Mouse (Mus musculus) hindbrain, embryonic 12.5 days (tissue): ENCODE measurements around the gene Rplp0. TPM values are rescaled to one million over a fixed set of nuclear protein-coding genes. Genes with fewer than 3 reads are reported as not detected.

ENCODE experiments used
- ATAC-seq: fragments of 200-750 bp; cut with Nextera tagmentation; 2 replicates; pipeline ENCODE4 v1.8.0; 2017; ENCODE audit warnings: moderate TSS enrichment; ENCODE audit not compliant: low FRiP score
- H3K27ac ChIP-seq: fragments of 300-500 bp; sonication (generic); 2 replicates; pipeline ENCODE4 v1.5.1; 2016; ENCODE audit warnings: mild to moderate bottlenecking
- H3K27me3 ChIP-seq: fragments of 300-500 bp; sonication (generic); 2 replicates; pipeline ENCODE4 v1.6.1; 2016; ENCODE audit warnings: mild to moderate bottlenecking
- H3K36me3 ChIP-seq: fragments of 300-500 bp; sonication (generic); 2 replicates; pipeline ENCODE4 v1.6.1; 2016; ENCODE audit warnings: mild to moderate bottlenecking
- H3K4me1 ChIP-seq: fragments of 300-500 bp; sonication (generic); 2 replicates; pipeline ENCODE4 v1.6.1; 2016
- H3K4me2 ChIP-seq: fragments of 300-500 bp; sonication (generic); replicated peaks from 2 replicates; pipeline ENCODE4 v1.6.1; 2016; ENCODE audit warnings: mild to moderate bottlenecking
- H3K4me3 ChIP-seq: fragments of 300-500 bp; sonication (generic); 2 replicates; pipeline ENCODE4 v1.5.1; 2016; ENCODE audit warnings: mild to moderate bottlenecking
- H3K9ac ChIP-seq: fragments of 300-500 bp; sonication (generic); 2 replicates; pipeline ENCODE4 v1.6.1; 2016; ENCODE audit warnings: mild to moderate bottlenecking, moderate library complexity
- H3K9me3 ChIP-seq: fragments of 300-500 bp; sonication (generic); replicated peaks from 2 replicates; pipeline ENCODE4 v1.6.1; 2016; ENCODE audit warnings: mild to moderate bottlenecking
- WGBS: fragments of 180-500 bp; shearing (Covaris S2); methylation state at CpG from one replicate; pipeline ENCODE4 v1.1.7; 2016; 5-methylcytosine and 5-hydroxymethylcytosine counted together
- polyA plus RNA-seq: library from polyadenylated mRNA; unstranded; fragments of >200 nt; fragmentation: Nextera tagmentation; extraction: Ambion mirVana; gene quantifications from 2 replicates; pipeline ENCODE4 v1.2.1, GENCODE M21; 2016

The Rplp0 gene
- polyA plus RNA-seq, 1 experiment from 2014 or later, result 900 TPM

GRCm38 (mm10) chr5:115579363-115579762, 20.1 kb downstream of the Rplp0 start:
- no peaks in the 10 kb centered on the region for H3K27me3 ChIP-seq
- 84% methylated on average over 5 of the region's 5 CpGs for WGBS
- no peaks in the 10 kb centered on the region for H3K4me1 ChIP-seq
- peaks cover 98% of the 10 kb centered on the region for H3K36me3 ChIP-seq
- no peak overlapping the region for H3K27ac ChIP-seq
- no peak overlapping the region for H3K9ac ChIP-seq
- ATAC-seq, result no peak
- H3K4me3 ChIP-seq, result no peak overlapping the region
- peaks cover 20% of the 10 kb centered on the region; the same call in 1 of the 2 replicates for H3K9me3 ChIP-seq
- no peak overlapping the region for H3K4me2 ChIP-seq

- Histone ChIP-seq H3K9ac (no peak overlapping the region), H3K4me3 (no peak overlapping the region), H3K9me3 (peaks cover 20% of the 10 kb centered on the region; the same call in 1 of the 2 replicates), H3K36me3 (peaks cover 98% of the 10 kb centered on the region), H3K4me1 (no peaks in the 10 kb centered on the region), H3K27me3 (no peaks in the 10 kb centered on the region), H3K27ac (no peak overlapping the region), H3K4me2 (no peak overlapping the region)
- 93% methylated on average over 14 of the region's 14 CpGs for WGBS
- ATAC-seq, result no peak
These were observed 21.1 kb downstream of the Rplp0 start for GRCm38 (mm10) chr5:115580229-115581001.

GRCm38 (mm10) chr5:115581662-115582061, 22.4 kb downstream of the Rplp0 start:
- 96% methylated on average over 9 of the region's 9 CpGs for WGBS
- H3K9me3 ChIP-seq, result peaks cover 20% of the 10 kb centered on the region; the same call in 1 of the 2 replicates
- H3K4me2 ChIP-seq, result no peak overlapping the region
- no peaks in the 10 kb centered on the region for H3K27me3 ChIP-seq
- ATAC-seq, result no peak
- H3K4me3 ChIP-seq, result no peak overlapping the region
- H3K9ac ChIP-seq, result no peak overlapping the region
- H3K36me3 ChIP-seq, result peaks cover 98% of the 10 kb centered on the region
- H3K4me1 ChIP-seq, result no peaks in the 10 kb centered on the region
- no peak overlapping the region for H3K27ac ChIP-seq

- Histone ChIP-seq H3K9me3 (peaks cover 20% of the 10 kb centered on the region; the same call in 1 of the 2 replicates), H3K27ac (no peak overlapping the region)
- WGBS, result 85% methylated on average over 12 of the region's 12 CpGs
These were observed 26.3 kb downstream of the Rplp0 start for GRCm38 (mm10) chr5:115585616-115586015.

GRCm38 (mm10) chr5:115586166-115586565, 26.9 kb downstream of the Rplp0 start:
- Histone ChIP-seq H3K4me1 (no peaks in the 10 kb centered on the region), H3K9ac (no peak overlapping the region), H3K27me3 (no peaks in the 10 kb centered on the region), H3K9me3 (peaks cover 20% of the 10 kb centered on the region; the same call in 1 of the 2 replicates), H3K36me3 (peaks cover 96% of the 10 kb centered on the region), H3K27ac (no peak overlapping the region), H3K4me3 (no peak overlapping the region), H3K4me2 (no peak overlapping the region)
- WGBS, result 74% methylated on average over 15 of the region's 15 CpGs
- no peak for ATAC-seq

More at GRCm38 (mm10) chr5:115585616-115586015, 26.3 kb downstream of the Rplp0 start:
- Histone ChIP-seq H3K36me3 (peaks cover 96% of the 10 kb centered on the region), H3K4me2 (no peak overlapping the region), H3K27me3 (no peaks in the 10 kb centered on the region), H3K4me1 (no peaks in the 10 kb centered on the region), H3K4me3 (no peak overlapping the region), H3K9ac (no peak overlapping the region)
- no peak for ATAC-seq

- H3K27ac ChIP-seq, result no peak overlapping the region
- H3K4me1 ChIP-seq, result no peaks in the 10 kb centered on the region
- H3K27me3 ChIP-seq, result no peaks in the 10 kb centered on the region
- peaks cover 19% of the 10 kb centered on the region; the same call in 1 of the 2 replicates for H3K9me3 ChIP-seq
- 90% methylated on average over 2 of the region's 2 CpGs for WGBS
- no peak overlapping the region for H3K9ac ChIP-seq
- ATAC-seq, result no peak
- H3K36me3 ChIP-seq, result peaks cover 96% of the 10 kb centered on the region
- no peak overlapping the region for H3K4me3 ChIP-seq
- H3K4me2 ChIP-seq, result no peak overlapping the region
These were observed 27.5 kb downstream of the Rplp0 start for GRCm38 (mm10) chr5:115586780-115587179.

GRCm38 (mm10) chr5:115591028-115591427, 31.8 kb downstream of the Rplp0 start:
- Histone ChIP-seq H3K36me3 (peaks cover 96% of the 10 kb centered on the region), H3K9ac (no peak overlapping the region)
- ATAC-seq, result no peak

GRCm38 (mm10) chr5:115591506-115591905, 32.2 kb downstream of the Rplp0 start:
- WGBS, result 98% methylated on average over 2 of the region's 2 CpGs
- Histone ChIP-seq H3K27ac (no peak overlapping the region), H3K9me3 (no peaks in the 10 kb centered on the region), H3K36me3 (peaks cover 96% of the 10 kb centered on the region), H3K27me3 (no peaks in the 10 kb centered on the region), H3K4me2 (no peak overlapping the region), H3K9ac (no peak overlapping the region), H3K4me3 (no peak overlapping the region), H3K4me1 (no peaks in the 10 kb centered on the region)
- no peak for ATAC-seq

More at GRCm38 (mm10) chr5:115591028-115591427, 31.8 kb downstream of the Rplp0 start:
- Histone ChIP-seq H3K4me1 (no peaks in the 10 kb centered on the region), H3K4me2 (no peak overlapping the region), H3K27ac (no peak overlapping the region), H3K4me3 (no peak overlapping the region), H3K9me3 (no peaks in the 10 kb centered on the region), H3K27me3 (no peaks in the 10 kb centered on the region)
- 89% methylated on average over 11 of the region's 11 CpGs for WGBS

GRCm38 (mm10) chr5:115603561-115603960, 44.3 kb downstream of the Rplp0 start:
- no peak overlapping the region for H3K4me3 ChIP-seq
- no peak for ATAC-seq
- WGBS, result 92% methylated on average over 6 of the region's 6 CpGs
- no peaks in the 10 kb centered on the region for H3K4me1 ChIP-seq
- H3K4me2 ChIP-seq, result no peak overlapping the region
- H3K27ac ChIP-seq, result no peak overlapping the region
- no peaks in the 10 kb centered on the region for H3K9me3 ChIP-seq
- no peak overlapping the region for H3K9ac ChIP-seq
- no peaks in the 10 kb centered on the region for H3K27me3 ChIP-seq
- peaks cover 91% of the 10 kb centered on the region for H3K36me3 ChIP-seq

- Histone ChIP-seq H3K27me3 (no peaks in the 10 kb centered on the region), H3K4me3 (no peak overlapping the region), H3K4me2 (no peak overlapping the region), H3K9me3 (no peaks in the 10 kb centered on the region), H3K4me1 (no peaks in the 10 kb centered on the region), H3K9ac (no peak overlapping the region), H3K27ac (no peak overlapping the region), H3K36me3 (peaks cover 98% of the 10 kb centered on the region)
- ATAC-seq, result no peak
- 89% methylated on average over 11 of the region's 11 CpGs for WGBS
These were observed 52.3 kb downstream of the Rplp0 start for GRCm38 (mm10) chr5:115611566-115611965.
